Mouse (Mus musculus) adrenal gland, adult 10 weeks (tissue): Measurements from ENCODE around the gene Rhox4d. TPM values are rescaled to one million over a fixed set of nuclear protein-coding genes. Genes with fewer than 3 reads are reported as not detected.

Experiments
- polyA plus RNA-seq: library from polyadenylated mRNA; stranded (reverse); fragments of 350-450 nt; fragmentation: Illumina TruSeq; extraction: RNeasy Lipid Tissue Mini Kit (QIAGEN cat#74804); gene quantifications from one replicate; pipeline ENCODE4 v1.2.3, GENCODE M21; 2014; ENCODE audit warnings: low read depth, low replicate concordance

Gene Rhox4d
- not detected for polyA plus RNA-seq

GRCm38 (mm10) chrX:37514059-37514458, at the start of gene Rhox4d:
Gene Rhox4d, plus strand, starts transcription at chrX:37514359.

GRCm38 (mm10) chrX:37480037-37480436, 34.1 kb upstream of the Rhox4d start, which contains the start of gene Rhox4c:
Gene Rhox4c, plus strand, starts transcription at chrX:37480337.

DNA sequence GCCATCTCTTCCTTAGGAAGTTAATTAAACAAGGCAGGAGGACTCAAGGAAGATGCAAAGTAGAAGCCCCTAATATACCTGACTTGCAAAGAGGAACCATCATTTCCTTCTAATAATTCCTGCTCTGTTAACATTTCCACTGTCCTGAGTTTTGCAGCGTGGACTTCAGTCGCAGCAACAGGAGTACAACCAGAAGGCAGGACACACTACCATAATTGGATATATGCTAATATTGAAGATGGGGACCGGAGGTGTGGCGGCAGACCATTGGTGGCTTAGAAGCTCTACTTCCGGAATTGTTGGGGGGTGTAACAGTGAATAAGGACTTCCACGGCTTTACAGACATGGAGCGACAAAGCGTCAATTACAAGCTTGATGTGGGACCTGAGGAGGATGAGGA, 16.0 kb downstream of the Rhox4d start, which contains the start of gene Rhox2e:
Gene Rhox2e, plus strand, starts transcription at position 301 of the 400 bp plus-strand sequence.

DNA sequence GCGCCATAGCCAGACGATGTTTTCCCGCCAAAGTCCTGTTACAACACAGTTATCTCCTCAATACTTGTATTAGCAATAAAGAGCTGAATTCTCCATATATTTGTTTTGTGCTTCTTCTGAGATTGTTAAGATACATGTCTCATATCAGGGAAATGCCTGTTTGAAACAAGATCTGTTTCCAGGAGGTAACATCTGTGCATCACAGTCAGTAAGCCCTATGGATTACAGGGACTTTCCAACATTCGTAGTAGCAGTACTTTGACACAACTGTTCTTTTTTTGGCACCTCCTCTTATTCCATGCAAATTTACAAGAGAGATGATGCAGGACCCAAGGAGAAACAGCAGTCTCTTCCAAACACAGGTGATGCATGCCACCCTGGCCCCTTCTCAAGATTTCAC, 27.6 kb downstream of the Rhox4d start, which contains the start of gene Rhox3e:
Gene Rhox3e, plus strand, starts transcription at position 301 of the 400 bp plus-strand sequence.

DNA sequence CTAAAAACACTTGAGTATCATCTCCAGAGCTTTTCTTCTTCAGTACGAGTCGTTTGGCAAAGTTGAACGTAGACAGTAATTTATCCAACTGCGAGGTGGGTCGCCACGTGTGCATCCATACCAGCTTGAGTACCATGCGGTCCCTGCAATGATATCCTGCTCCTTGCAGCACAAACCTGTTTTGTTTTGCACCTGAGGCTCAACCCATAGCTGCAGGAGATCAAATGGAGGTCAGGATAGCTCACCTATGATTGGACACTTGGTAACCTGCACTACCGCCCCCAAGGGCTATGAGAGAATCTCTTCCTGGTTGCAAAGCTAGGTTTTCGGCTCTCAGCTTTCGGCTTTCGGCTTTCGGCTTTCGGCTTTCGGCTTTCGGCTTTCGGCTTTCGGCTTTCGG, 43.0 kb downstream of the Rhox4d start, which contains the start of gene Rhox4e:
Gene Rhox4e, plus strand, starts transcription at position 301 of the 400 bp plus-strand sequence.

Other genes with a start within 250 kb of the Rhox4d start
- not detected for gene Rhox4a, start 249.0 kb upstream of the Rhox4d start, polyA plus RNA-seq
- gene Rhox3a2, start 134.3 kb upstream of the Rhox4d start, polyA plus RNA-seq, result not detected
- not detected for gene Rhox4a2, start 123.5 kb upstream of the Rhox4d start, polyA plus RNA-seq
- not detected for gene Rhox2b, start 102.3 kb upstream of the Rhox4d start, polyA plus RNA-seq
- gene Rhox4b, start 81.9 kb upstream of the Rhox4d start, polyA plus RNA-seq, result not detected
- not detected for gene Rhox2c, start 60.7 kb upstream of the Rhox4d start, polyA plus RNA-seq
- not detected for gene Rhox3c, start 55.8 kb upstream of the Rhox4d start, polyA plus RNA-seq
- not detected for gene Rhox4c, start 34.0 kb upstream of the Rhox4d start, polyA plus RNA-seq
- gene Rhox2d, start 20.9 kb upstream of the Rhox4d start, polyA plus RNA-seq, result not detected
- gene Rhox2e, start 16.1 kb downstream of the Rhox4d start, polyA plus RNA-seq, result not detected
- gene Rhox3e, start 27.7 kb downstream of the Rhox4d start, polyA plus RNA-seq, result not detected
- gene Rhox4e, start 43.1 kb downstream of the Rhox4d start, polyA plus RNA-seq, result not detected
- not detected for gene Rhox2f, start 57.0 kb downstream of the Rhox4d start, polyA plus RNA-seq
- gene Rhox3f, start 66.6 kb downstream of the Rhox4d start, polyA plus RNA-seq, result not detected
- not detected for gene Rhox4f, start 93.3 kb downstream of the Rhox4d start, polyA plus RNA-seq
- not detected for gene Rhox3g, start 114.3 kb downstream of the Rhox4d start, polyA plus RNA-seq
- gene Rhox2g, start 129.1 kb downstream of the Rhox4d start, polyA plus RNA-seq, result not detected
- gene Rhox4g, start 137.0 kb downstream of the Rhox4d start, polyA plus RNA-seq, result not detected
- not detected for gene Rhox3h, start 154.4 kb downstream of the Rhox4d start, polyA plus RNA-seq
- gene Rhox2h, start 158.9 kb downstream of the Rhox4d start, polyA plus RNA-seq, result not detected